Mouse (Mus musculus) liver, postnatal 0 days (tissue): ENCODE measurements at regions not wholly inside any gene's neighbourhood (a gene's known extent, or its start where the extent isn't known, plus 50 kb on each side); places are given as distances from the start of the nearest gene placed in this dataset.

Experiments used
- CTCF ChIP-seq: sonication (generic); IDR thresholded peaks from 2 replicates; pipeline ENCODE4 v1.5.1; 2016; ENCODE audit warnings: antibody characterized with exemption, low read depth
- EP300 ChIP-seq: IDR thresholded peaks from 2 replicates; pipeline ENCODE4 v1.6.1; 2016; ENCODE audit warnings: antibody characterized with exemption, low read depth, mild to moderate bottlenecking

GRCm38 (mm10) chr7:123573721-123574120 is 73.5 kb upstream of the Zkscan2 start:
- no peak for TF ChIP-seq CTCF
- TF ChIP-seq EP300 = no peak
